Comparison of ENCODE assay signal across 10 mouse cellular contexts in the genomic region with DNA sequence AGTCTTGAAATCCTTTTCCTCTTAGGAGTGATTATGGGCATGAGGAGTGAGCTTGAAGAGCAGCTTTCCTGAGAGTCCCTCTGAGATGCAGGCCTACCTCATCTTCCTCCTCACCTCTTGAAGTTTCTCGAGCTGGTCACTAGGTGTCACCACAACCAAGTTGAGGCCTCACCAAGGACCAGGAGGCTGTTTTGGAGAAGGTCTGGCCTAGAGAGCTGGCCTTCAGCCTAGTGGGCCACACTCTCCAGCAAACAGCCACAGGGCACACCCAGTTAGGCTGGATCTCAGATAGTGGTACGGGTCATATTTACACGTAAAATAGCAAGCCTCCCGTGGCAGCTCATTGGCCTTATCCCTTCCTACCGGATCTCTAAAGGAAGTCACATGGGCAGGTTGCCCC.
A peak's percentile ranks its signal among the peaks of the same experiment; 100 is the strongest.
DNase-seq lines count a peak whose midpoint lies in the region; ATAC-seq and TF ChIP-seq lines count a peak whose summit lies in the region.
"Had no signal": no experiment of that assay in that cellular context is flagged by ENCODE, and none has a peak within 500 bp of the region (broad histone marks: within the 10 kb centered on the region; RNA-seq: fewer than 3 reads in every experiment).

No protein-coding gene starts in this region.

- WGBS in intestine, postnatal 0 days: 40% methylated on average over 5 of the region's 5 CpGs
- 46% methylated on average over 5 of the region's 5 CpGs for WGBS in intestine, embryonic 15.5 days
- 62% methylated on average over 5 of the region's 5 CpGs for WGBS in forebrain, embryonic 12.5 days
- WGBS in hindbrain, embryonic 16.5 days: 60% methylated on average over 5 of the region's 5 CpGs

- H3K27ac ChIP-seq in intestine, postnatal 0 days (ENCODE audit: low read depth, low read length): no peak overlapping the region
- no peak overlapping the region for H3K27ac ChIP-seq in intestine, embryonic 15.5 days
- no peak overlapping the region for H3K27ac ChIP-seq in forebrain, embryonic 12.5 days
- H3K27ac ChIP-seq in hindbrain, embryonic 16.5 days (ENCODE audit: low read depth, low read length): no peak overlapping the region
- H3K27ac ChIP-seq: heart, embryonic 15.5 days had no signal

- no peaks in the 10 kb centered on the region for H3K27me3 ChIP-seq in intestine, postnatal 0 days (replicated peaks; ENCODE audit: control insufficient read depth, insufficient read depth, low read length)
- no peaks in the 10 kb centered on the region for H3K27me3 ChIP-seq in intestine, embryonic 15.5 days (replicated peaks)
- H3K27me3 ChIP-seq in forebrain, embryonic 12.5 days: no peaks in the 10 kb centered on the region
- no peaks in the 10 kb centered on the region for H3K27me3 ChIP-seq in hindbrain, embryonic 16.5 days (replicated peaks; ENCODE audit: control insufficient read depth, insufficient read depth, low read length)

- no peaks in the 10 kb centered on the region for H3K9me3 ChIP-seq in intestine, postnatal 0 days (ENCODE audit: control insufficient read depth)
- H3K9me3 ChIP-seq in intestine, embryonic 15.5 days: no peaks in the 10 kb centered on the region
- no peaks in the 10 kb centered on the region for H3K9me3 ChIP-seq in forebrain, embryonic 12.5 days
- no peaks in the 10 kb centered on the region for H3K9me3 ChIP-seq in hindbrain, embryonic 16.5 days (ENCODE audit: control insufficient read depth, low read length)
- H3K9me3 ChIP-seq: heart, embryonic 15.5 days had no signal

- no peaks in the 10 kb centered on the region for H3K36me3 ChIP-seq in intestine, postnatal 0 days (ENCODE audit: control insufficient read depth, insufficient read depth)
- no peaks in the 10 kb centered on the region for H3K36me3 ChIP-seq in intestine, embryonic 15.5 days
- no peaks in the 10 kb centered on the region for H3K36me3 ChIP-seq in forebrain, embryonic 12.5 days (replicated peaks)
- H3K36me3 ChIP-seq in hindbrain, embryonic 16.5 days (ENCODE audit: control insufficient read depth, insufficient read depth, low read length): no peaks in the 10 kb centered on the region
- H3K36me3 ChIP-seq: G1E; heart, embryonic 15.5 days had no signal

- peak; percentile 71 for DNase-seq in brain, adult 2 months (ENCODE audit: low read depth, low spot score)
- peak; percentile 35 to 70 for DNase-seq in left cerebral cortex, postnatal 25 days (ENCODE audit: low spot score in 2 of 2)
- peak; percentile 67 for DNase-seq in ovary, postnatal 36 days (ENCODE audit: low spot score)
- DNase-seq in T-cell, adult 2 months (ENCODE audit: low spot score): no peak

- no peaks in the 10 kb centered on the region for H3K4me1 ChIP-seq in intestine, postnatal 0 days (replicated peaks; ENCODE audit: control insufficient read depth, insufficient read depth, low read length)
- no peaks in the 10 kb centered on the region; the same call in 1 of the 2 replicates for H3K4me1 ChIP-seq in intestine, embryonic 15.5 days (replicated peaks)
- H3K4me1 ChIP-seq in forebrain, embryonic 12.5 days: peaks cover 33% of the 10 kb centered on the region
- no peaks in the 10 kb centered on the region; the same call in 1 of the 2 replicates for H3K4me1 ChIP-seq in hindbrain, embryonic 16.5 days (ENCODE audit: control insufficient read depth, insufficient read depth, low read depth, low read length)

- H3K4me3 ChIP-seq in intestine, postnatal 0 days (ENCODE audit: low read depth, low read length): no peak overlapping the region
- no peak overlapping the region for H3K4me3 ChIP-seq in intestine, embryonic 15.5 days (replicated peaks)
- no peak overlapping the region for H3K4me3 ChIP-seq in forebrain, embryonic 12.5 days (replicated peaks)
- H3K4me3 ChIP-seq in hindbrain, embryonic 16.5 days (ENCODE audit: low read length): no peak overlapping the region
- H3K4me3 ChIP-seq: heart, embryonic 15.5 days had no signal

- no peak overlapping the region for H3K9ac ChIP-seq in intestine, postnatal 0 days (ENCODE audit: low read depth, low read length)
- no peak overlapping the region for H3K9ac ChIP-seq in intestine, embryonic 15.5 days
- H3K9ac ChIP-seq in forebrain, embryonic 12.5 days: no peak overlapping the region
- H3K9ac ChIP-seq in hindbrain, embryonic 16.5 days (ENCODE audit: low read depth, low read length): no peak overlapping the region
- H3K9ac ChIP-seq: heart, embryonic 15.5 days had no signal

- no peak overlapping the region for H3K4me2 ChIP-seq in intestine, postnatal 0 days (replicated peaks; ENCODE audit: low read depth)
- no peak overlapping the region for H3K4me2 ChIP-seq in intestine, embryonic 15.5 days (replicated peaks)
- H3K4me2 ChIP-seq in forebrain, embryonic 12.5 days: no peak overlapping the region
- H3K4me2 ChIP-seq in hindbrain, embryonic 16.5 days (ENCODE audit: low read length): no peak overlapping the region
- H3K4me2 ChIP-seq: heart, embryonic 15.5 days had no signal

- intact Hi-C loops in left cerebral cortex, postnatal 25 days (cut with DNase I): loop anchor here (2.0 to 5.0 kb wide), 3 partner anchors 60 to 408 kb away; a partner anchor contains a TSS

- peak; percentile 86 for TF ChIP-seq CTCF in intestine, postnatal 0 days (IDR thresholded peaks at IDR 0.05; ENCODE audit: low read depth)

- no peak for ATAC-seq in intestine, postnatal 0 days
- no peak for ATAC-seq in intestine, embryonic 15.5 days
- peak; percentile 17; the same call in 1 of the 2 replicates for ATAC-seq in forebrain, embryonic 12.5 days (ENCODE audit: low FRiP score)
- 0 out of 2 replicates have a peak, but pooled peaks have one; percentile 52 for ATAC-seq in hindbrain, embryonic 16.5 days

Comparison
In these comparisons a context has a peak if more than half of its experiments do, and no peak if none do; other contexts are left out.
1. ATAC-seq: peak in forebrain, embryonic 12.5 days (single experiment) and hindbrain, embryonic 16.5 days (single experiment); none in intestine, postnatal 0 days (single experiment) and intestine, embryonic 15.5 days (single experiment).